Mouse (Mus musculus) thymus, postnatal 25 days (tissue): Measurements from ENCODE around the gene Olfr314.
"Not testable (repeated sequence)": the region's sequence is repeated elsewhere in the genome, so short reads cannot be mapped to it uniquely, and the experiment has no call there.

ENCODE experiments used
- DNase-seq: peaks from one replicate; pipeline ENCODE4 v3.0.0; 2022

Gene Olfr314

DNA sequence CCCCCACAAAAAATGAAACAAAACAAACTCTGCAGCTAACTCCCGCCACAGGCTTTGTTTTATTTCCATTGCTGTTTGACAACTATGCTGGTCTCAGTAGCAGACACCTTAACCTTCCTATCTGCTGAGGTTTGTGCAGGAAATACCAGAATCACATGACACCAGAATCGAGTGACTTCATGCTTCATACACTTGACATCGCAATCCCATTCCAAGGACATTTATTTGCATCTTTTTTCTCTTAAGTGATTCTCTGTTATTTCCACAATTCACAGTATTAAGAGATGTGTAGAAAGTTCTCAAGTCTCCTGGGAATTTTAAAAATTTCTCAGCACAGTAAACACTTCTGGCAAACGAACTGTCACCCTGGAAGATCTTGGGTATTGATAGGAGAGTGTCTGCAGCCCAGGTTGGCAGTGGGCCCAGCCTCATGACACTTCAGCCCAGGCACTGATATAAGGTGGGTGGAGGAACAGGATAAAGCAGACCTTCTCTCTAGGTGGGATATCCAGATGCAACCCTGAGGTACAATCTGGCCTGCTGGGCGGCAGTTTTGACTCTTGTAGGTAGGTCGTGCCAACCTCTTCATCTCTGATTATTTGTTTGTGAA is at the start of gene Olfr314:
Olfr314 (plus strand) TSS at position 473 of the 610 bp plus-strand sequence.
- DNase-seq, result no peak

DNA sequence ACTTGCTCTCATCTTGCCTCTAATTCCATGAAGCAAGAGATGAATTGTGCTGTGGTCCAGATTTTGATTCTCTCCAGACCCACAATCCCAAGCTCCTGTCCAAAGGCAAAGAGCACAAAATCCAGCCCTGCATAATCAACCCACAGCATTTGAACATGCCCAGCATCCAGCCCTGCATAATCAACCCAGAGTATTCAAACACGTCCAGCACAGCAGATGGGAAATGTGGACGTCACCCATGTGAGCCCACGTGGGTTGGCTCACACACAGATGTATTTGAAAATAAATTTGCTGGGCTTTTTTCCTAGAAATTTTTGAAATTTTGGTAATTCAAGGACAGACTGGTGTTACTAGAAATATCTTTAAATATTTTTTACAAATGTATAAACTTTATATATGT is 49.4 kb upstream of the Olfr314 start:
- DNase-seq, result no peak

DNA sequence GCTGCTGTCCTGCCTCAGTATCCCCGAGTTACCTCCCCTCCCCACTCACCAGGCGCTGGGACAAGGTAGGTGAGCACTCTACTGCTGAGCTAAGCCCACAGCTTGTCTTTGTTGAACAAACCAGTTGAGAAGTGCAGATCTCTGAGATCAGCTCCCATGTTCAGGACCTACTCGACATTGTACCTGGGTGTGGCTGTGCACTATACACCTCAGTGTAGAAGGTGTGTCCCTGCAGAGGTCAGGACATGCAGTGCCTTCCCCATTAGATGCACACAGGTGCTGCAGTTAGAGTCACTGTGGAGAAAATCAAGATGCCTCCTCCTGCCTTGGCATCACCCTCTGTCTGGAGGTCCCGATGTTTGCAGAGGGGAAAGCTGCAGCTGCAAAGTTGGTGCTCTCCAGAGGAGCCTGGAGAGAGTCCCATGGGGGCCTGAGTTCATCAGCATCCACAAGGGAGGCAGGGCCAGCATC is 43.9 kb upstream of the Olfr314 start, which contains the start of gene Olfr317:
Olfr317 (minus strand) TSS at position 421 of the 471 bp plus-strand sequence.
- no peak for DNase-seq

DNA sequence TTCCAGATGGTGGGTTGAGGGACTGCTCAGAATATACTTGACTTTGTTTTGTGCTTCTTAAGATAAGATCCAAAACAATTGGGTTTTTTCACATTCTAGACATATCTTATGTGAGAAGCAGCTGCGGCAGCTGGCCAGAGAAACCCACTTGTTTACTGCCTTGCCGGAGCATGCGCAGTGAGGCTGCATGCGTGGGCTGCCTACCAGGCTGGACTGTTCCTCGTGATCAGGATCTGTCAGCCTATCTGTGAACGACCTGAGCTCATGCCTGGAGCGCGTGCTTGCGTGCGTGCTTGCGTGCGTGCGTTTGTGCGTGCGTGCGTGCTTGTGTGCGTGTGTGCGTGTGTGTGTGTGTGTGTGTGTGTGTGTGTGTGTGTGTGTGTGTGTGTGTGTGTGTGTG is 31.7 kb upstream of the Olfr314 start:
- not testable (repeated sequence) for DNase-seq

DNA sequence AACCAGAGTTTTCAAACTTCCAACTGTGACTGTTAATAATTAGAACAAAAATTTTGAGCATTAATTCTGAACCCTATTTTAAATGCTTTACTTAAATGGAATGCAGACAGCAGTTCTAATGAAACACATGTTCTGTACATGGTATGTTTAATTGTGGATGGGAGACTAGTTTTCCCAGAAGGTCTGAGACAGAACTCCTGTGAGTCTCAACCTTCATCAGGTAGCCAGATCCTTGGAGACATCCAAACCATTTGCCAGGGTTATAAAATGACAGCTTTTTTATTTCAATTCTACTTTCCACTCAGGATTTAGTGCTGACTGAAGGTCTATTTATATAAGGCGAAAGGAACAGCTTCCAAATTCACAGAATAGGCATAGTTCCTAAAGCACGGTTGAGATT is 30.3 kb upstream of the Olfr314 start, which contains the start of gene Olfr316:
Olfr316 (plus strand) TSS at position 301 of the 400 bp plus-strand sequence.
- no peak for DNase-seq

DNA sequence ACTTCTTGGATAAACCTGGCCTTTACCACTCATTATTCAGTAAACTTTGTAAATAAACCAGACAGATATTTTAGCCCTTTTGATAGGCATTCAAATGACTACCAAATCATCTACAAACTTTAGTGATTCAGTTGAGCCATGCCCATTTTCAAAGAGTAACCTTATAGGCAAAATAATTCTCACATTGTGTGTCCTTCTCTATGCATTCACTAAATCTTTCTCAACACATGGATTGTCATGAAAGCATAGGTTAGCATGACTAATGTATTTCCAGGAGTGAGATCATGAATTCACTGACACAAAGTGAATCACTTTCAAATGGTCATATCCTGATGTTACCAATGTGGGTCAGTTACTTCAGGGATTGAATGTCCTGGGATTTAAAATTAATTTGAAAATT is 9.9 kb upstream of the Olfr314 start, which contains the start of gene Olfr315:
Olfr315 (plus strand) TSS at position 301 of the 400 bp plus-strand sequence.
- DNase-seq, result no peak

DNA sequence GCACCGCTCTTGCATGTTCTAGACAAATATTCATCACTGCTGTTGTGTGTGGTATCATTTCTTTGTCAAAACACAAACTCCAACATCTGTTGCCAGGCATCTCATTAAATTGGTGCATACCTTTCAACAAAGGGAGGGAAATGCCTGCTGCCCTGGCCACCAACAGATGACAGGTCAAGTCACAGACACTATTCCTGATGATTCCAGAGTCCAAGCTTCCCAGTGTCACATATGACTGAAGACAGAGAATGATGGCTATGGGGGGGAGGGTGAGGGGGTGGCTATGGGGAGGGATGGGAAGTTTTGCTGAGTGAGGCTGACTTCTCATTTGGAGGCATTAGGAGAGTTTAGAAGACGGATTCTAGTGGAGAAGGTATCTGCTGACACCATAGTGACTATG is 1.4 kb downstream of the Olfr314 start:
- no peak for DNase-seq

DNA sequence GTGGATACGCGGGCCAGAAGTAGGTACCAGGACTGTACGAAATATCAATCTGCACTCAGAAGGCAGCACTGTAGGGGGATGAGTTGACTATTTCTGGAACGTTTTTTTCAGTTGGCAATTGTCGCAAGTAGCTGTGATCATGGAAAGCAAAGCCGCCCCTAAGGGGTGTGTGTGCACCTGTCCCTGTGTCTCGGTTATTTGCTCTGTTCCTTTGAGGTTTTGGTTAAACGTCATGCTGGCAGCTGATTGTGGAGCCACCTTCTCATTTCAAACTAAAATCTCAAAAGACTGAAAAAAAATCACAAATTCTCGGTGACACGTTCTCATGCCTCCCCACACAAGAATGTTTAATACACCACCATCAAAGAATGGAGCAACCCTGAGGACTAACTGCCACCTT is 4.9 kb downstream of the Olfr314 start:
- DNase-seq, result peak; percentile 64

DNA sequence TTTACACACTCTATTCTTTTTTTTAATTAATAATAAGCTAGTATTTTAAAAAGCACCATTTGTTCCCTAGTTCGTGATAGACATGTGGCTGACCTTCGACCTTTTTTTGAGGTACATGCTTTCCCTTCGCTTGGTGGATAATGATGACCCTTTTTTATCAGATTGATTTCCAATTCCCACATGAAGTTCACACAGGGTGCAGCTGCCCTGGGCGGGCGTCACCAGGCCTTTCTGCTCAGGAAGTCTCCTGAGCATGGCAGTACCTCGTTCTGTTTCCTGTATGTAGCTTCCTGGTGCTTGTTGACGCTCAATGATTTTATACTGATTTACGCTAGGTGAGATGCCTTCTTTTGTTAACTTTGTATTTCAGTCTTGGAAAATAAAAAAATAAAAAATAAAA is 5.6 kb downstream of the Olfr314 start:
- DNase-seq, result peak; percentile 50

DNA sequence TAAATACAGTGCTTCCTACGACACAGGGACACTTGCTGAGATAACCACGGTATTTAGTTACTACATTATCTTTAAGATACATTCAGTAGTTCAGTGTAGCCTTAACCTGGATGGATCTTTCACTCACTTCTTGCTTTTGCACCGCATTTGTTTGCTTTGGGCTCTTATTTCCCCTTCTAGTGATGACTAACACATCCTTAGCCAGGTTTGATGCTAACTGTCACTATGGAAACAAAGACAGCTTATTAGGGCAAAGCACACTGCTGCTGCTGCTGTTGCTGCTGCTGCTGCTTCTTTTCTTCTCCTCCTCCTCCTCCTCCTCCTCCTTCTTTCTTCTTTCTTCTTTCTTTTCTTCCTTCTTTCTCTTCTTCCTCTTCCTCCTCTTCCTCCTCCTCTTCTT is 6.8 kb downstream of the Olfr314 start:
- no peak for DNase-seq

DNA sequence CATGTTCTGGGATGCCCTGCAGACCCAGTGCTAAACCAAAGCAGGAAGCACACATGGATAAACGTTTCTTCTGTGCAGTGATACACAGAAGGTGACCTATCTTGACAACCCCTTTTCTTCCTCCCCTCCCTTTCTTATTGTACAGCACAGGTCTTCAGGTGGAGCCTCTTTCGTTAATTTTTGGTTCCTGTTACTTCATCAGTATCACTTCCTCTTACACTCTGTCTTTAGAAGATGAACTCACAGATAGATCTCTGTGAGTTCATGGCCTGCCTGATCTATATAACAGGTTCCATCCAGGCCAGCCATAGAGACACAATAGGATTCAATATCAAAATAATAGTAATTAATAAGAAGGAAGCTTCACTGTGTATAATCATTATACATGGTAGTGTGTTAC is 7.3 kb downstream of the Olfr314 start:
- no peak for DNase-seq

DNA sequence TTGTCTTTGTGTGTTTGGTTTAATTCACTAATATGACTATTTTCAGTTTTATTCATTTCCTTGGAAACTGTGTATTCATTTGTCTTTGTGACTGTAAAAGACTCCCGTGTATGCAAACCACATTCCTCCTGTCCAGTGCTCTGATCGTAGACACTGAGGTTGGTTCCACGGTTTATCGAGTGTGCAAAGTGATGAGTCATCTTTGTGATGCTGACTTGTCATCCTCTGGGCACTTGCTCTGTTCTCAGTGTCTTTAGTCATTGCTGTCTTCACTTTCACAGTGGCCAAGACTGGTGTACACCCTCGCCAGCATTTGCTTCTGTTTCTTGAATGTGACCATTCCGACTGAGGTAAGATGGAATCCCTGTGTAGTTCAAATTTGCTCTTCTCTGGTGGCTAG is 7.9 kb downstream of the Olfr314 start:
- no peak for DNase-seq

DNA sequence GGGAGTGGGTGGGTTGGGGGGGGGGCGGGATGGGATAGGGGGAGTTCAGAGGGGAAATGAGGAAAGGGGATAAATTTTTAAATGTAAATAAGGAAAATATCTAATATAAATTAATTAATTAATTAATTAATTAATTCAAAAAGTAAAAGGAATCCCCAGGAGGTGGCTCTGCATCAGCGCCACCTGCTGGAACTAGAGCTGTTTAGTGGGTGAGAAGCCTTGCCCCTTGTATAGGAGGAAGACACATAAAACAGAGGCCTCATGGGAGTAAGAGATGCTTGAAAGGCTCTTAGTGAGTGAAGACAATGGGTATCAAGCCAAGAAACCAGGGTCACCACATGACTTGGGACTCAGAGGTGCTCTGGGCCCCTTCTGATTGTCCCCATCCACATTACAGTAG is 13.1 kb downstream of the Olfr314 start:
- DNase-seq, result peak; percentile 42

DNA sequence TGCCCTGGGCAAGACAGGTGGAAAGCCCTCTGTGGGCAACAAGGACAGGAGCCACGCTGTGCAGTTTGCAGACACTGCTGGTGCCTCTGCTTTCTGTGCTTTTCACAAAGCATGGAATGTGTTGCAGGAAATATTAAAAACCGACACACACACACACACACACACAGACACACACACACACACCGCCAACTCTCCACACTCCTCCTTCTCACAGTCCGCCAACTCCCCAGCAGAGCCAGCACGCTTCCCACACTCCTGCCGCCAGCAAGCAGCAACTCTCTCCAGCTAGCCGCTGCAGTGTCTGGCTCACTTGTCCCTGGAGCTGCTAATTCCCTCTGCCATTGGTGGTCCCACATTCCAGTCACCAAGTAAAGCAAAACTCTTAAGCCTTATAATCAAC is 14.1 kb downstream of the Olfr314 start:
- DNase-seq, result no peak

DNA sequence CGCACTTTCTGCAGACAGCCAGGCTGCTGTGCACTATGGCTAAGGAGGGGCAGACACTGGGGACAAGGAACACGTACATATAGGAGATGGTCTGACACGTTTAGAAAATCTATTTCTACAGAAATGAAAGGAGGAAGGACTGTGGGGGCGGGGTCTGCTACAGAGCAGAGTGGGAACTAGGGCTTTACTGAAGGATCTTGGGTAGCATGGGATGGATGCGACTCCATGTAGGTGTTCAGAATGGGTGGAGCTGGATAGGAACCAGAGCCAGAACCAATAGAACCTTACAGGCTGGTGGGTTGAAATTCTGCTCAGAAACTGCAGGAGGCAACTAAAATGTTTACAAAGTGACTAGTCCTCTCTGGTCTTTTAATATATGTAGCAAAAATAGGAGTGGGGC is 17.0 kb downstream of the Olfr314 start:
- DNase-seq, result no peak

DNA sequence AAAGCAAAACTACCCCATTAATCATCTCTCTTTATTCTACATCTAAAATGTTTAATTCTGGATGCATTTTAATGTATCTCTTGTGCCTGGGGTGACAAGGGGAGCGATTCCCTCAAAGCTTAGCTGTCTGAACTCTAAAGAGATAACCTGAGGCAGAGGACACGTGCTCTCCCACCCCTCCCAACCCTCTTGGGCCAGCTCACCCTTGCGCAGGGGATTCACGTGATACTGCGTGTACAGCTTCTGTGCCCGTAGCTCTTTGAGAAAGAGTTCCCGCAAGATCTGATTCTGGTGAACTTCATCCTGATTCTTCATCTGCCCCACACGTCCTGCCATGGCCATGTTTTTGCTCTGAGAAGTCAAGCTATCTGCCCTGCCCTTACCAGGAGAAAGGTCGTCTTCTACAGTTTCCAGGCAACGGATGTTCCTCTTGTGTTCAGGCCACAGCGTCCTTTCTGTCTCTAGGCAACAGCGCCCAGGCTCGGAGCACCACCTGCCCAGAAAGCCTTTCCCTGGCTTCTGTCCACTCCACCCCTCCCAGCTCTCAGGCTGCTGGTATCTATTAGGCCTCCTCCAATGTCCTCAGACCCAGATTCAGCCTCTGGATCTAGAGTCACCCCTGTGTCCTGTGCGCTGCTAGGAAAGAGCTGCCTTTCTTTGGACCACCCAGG is 18.9 kb downstream of the Olfr314 start, which contains the start of gene Fam183b:
Fam183b (minus strand) TSS at position 403 of the 671 bp plus-strand sequence.
- no peak for DNase-seq

DNA sequence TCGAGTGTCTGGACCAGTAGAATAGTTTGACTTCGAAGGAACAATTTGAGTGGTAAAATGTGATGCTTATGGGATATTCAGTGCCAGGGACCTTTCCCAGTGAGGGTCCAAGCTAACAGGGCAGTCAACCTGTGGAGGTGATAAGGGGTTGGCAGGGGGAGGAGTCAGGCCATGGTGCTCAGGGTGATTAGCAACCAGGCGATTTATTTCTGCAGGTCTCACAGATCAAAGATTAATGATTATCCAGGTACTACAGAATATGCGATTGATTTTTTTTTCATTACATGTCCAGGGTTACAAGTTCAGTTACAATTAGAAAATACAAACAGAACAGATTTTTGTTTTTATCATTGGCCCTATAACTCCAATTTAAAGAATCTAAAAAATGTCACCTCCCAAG is 21.1 kb downstream of the Olfr314 start:
- no peak for DNase-seq

DNA sequence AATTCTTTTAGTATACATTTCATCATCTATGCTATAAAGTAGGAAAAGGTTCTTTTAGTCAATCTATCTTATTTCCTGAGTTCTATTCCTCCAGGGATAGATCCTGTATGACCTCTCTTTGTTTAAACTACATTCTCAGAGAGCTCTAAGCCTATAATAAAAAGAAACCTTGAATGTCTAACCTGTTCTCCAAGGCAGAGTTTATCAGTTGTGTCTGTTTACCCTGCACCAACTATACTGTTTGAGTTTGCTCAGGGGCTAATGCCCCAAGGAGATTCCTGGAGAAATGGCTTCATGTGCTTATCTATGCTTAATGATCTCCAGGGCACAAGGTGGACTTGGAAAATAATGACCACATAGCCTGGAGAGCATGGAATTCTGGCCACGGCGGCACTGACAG is 21.6 kb downstream of the Olfr314 start:
- DNase-seq, result no peak

DNA sequence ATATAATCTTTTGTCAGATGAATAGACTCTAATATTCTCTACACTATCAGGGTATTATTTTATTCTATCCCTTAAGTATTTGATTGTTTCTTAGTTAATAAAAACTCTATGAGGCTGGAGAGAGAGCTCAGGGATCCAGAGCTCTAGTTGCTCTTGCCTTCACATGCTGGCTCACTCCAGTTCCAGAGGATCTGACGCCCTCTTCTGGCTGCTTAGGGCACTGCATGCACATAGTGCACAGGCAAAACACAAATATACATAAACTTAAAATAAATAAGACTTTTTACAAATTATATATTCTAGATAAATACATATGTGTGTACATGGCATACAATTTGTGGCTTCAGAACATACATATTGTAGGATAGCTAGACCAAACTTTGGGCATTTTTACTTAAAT is 29.2 kb downstream of the Olfr314 start:
- DNase-seq, result no peak

DNA sequence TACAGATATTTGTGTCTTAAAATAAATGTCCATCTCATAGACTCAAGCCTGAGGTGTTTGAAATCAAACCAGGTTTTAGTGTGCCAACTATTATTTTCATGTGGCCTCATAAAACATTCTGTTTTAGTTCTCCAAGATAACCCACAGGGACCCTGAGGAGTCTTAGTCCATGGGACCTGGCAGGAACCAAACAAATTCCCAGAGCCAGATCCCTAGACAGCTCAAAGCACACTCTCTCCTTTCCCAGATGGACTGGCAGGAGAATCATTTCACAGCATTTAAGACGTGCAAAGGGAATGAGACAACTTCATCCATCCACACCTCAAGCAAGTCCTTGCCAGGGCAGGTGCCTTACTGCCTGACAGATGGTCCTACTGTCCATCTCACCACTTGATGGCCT is 31.9 kb downstream of the Olfr314 start, which contains the start of gene Olfr313:
Olfr313 (plus strand) TSS at position 301 of the 400 bp plus-strand sequence.
- not testable (repeated sequence) for DNase-seq

DNA sequence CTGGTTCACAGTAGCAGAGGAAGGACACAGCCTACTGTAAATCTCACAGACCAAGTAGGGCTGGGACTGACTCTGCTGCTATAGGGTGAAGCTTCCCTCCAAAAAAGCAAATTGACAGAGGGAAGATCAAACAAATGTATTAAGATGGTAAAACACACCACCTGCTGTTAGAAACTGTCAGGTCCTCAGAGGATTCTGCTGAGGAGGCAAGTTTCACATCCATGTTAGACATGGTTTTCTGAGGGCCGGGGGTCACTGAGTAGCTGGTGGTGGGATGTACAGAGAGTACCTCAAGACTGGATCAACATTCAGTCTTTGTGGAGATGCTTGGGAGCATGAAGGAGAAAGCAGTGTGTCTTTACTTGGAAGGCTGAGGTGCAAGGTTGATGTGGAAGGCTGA is 32.9 kb downstream of the Olfr314 start:
- no peak for DNase-seq

DNA sequence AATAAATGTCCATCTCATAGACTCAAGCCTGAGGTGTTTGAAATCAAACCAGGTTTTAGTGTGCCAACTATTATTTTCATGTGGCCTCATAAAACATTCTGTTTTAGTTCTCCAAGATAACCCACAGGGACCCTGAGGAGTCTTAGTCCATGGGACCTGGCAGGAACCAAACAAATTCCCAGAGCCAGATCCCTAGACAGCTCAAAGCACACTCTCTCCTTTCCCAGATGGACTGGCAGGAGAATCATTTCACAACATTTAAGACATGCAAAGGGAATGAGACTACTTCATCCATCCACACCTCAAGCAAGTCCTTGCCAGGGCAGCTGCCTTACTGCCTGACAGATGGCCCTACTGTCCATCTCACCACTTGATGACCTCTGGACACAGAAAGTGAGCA is 46.2 kb downstream of the Olfr314 start, which contains the start of gene Olfr312:
Olfr312 (plus strand) TSS at position 301 of the 400 bp plus-strand sequence.
- DNase-seq, result not testable (repeated sequence)

DNA sequence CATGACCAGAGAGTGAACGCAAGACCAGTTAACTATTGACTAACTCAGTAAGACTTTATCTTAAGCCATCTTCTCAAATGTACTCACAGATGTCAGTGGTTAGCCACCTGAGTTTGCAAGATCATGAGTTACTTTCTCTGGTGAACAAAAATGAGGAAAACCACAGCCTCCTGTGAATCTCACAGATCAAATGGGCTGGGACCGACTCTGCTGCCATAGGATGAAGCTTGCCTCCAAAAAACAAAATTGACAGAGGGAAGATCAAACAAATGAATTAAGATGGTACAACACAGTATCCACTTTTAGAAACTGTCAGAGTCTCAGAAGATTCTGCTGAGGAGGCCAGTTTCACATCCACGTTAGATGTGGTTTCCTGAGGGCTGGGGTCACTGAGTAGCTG is 47.0 kb downstream of the Olfr314 start:
- DNase-seq, result peak; percentile 55

DNA sequence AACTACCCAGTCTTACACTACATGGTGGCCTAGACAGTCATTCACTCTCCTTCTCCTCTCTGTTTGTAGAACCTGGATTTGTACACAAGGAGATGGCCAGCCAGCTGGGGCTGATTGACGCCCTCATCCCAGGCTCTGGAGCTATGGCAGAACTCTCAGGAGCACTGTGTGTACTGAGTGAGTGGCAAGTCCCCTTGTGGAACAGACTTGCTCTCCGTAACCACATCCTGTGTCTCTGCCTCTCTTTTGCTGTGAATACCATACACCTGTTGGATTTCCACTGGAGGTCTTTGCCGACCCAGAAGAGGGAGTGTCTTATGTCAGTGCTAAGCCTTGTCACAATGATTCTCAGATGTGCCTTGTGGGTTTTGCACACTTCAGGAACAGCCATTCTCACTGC is 49.8 kb downstream of the Olfr314 start:
- peak; percentile 72 for DNase-seq
